Mouse (Mus musculus) liver, embryonic 14.5 days (tissue): Measurements from ENCODE around the gene Mfsd5. TPM values are rescaled to one million over a fixed set of nuclear protein-coding genes. Genes with fewer than 3 reads are reported as not detected.

Source experiments
- ATAC-seq: fragments of 200-750 bp; cut with Nextera tagmentation; 2 replicates; pipeline ENCODE4 v1.8.0; 2017; ENCODE audit warnings: moderate number of reproducible peaks, mild to moderate bottlenecking, moderate library complexity; ENCODE audit not compliant: insufficient read depth
- DNase-seq, 3 experiments: peaks; one replicate each; pipeline ENCODE4 v3.0.0-alpha.2; 2012 to 2013; ENCODE audit warnings: low read depth in 3 of 3, low spot score in 3 of 3
- H3K27ac ChIP-seq: fragments of 300-500 bp; sonication (generic); 2 replicates; pipeline ENCODE4 v1.5.1; 2014; ENCODE audit warnings: moderate library complexity, mild to moderate bottlenecking, control low read depth, inconsistent platforms
- H3K27me3 ChIP-seq: fragments of 300-500 bp; sonication (generic); 2 replicates; pipeline ENCODE4 v1.6.1; 2014; ENCODE audit warnings: mild to moderate bottlenecking, low read length, moderate library complexity; ENCODE audit not compliant: control insufficient read depth, insufficient read depth
- H3K36me3 ChIP-seq: fragments of 300-500 bp; sonication (generic); replicated peaks from 2 replicates; pipeline ENCODE4 v1.6.1; 2014; ENCODE audit warnings: low read depth; ENCODE audit not compliant: control insufficient read depth, insufficient read depth
- H3K4me1 ChIP-seq, 2 experiments: fragments of 200-500 bp in 1 of 2; fragments of 300-500 bp in 1 of 2; sonication (generic) in 1 of 2; replicated peaks; 2 replicates each; pipeline ENCODE4 v1.6.1; 2012 to 2014; ENCODE audit warnings: antibody characterized with exemption in 1 of 2, inconsistent platforms in 1 of 2, low read length in 1 of 2; ENCODE audit not compliant: control insufficient read depth in 2 of 2, insufficient read depth in 2 of 2
- H3K4me2 ChIP-seq: fragments of 300-500 bp; sonication (generic); 2 replicates; pipeline ENCODE4 v1.6.1; 2014; ENCODE audit warnings: low read depth, mild to moderate bottlenecking, control low read depth, moderate library complexity
- H3K4me3 ChIP-seq, 2 experiments: fragments of 200-500 bp in 1 of 2; fragments of 300-500 bp in 1 of 2; sonication (generic) in 1 of 2; 2 replicates each; pipeline ENCODE4 v1.5.1; 2012 to 2014; ENCODE audit warnings: low read depth in 2 of 2, low read length in 2 of 2, mild to moderate bottlenecking in 2 of 2, control low read depth in 1 of 2, inconsistent platforms in 1 of 2, moderate library complexity in 1 of 2; ENCODE audit not compliant: insufficient read depth in 1 of 2
- H3K9ac ChIP-seq: fragments of 300-500 bp; sonication (generic); replicated peaks from 2 replicates; pipeline ENCODE4 v1.6.1; 2014; ENCODE audit warnings: mild to moderate bottlenecking, control low read depth, moderate library complexity
- H3K9me3 ChIP-seq: fragments of 300-500 bp; sonication (generic); 2 replicates; pipeline ENCODE4 v1.6.1; 2016; ENCODE audit warnings: low read length, mixed read lengths; ENCODE audit not compliant: control insufficient read depth
- CTCF ChIP-seq: IDR thresholded peaks from 2 replicates; pipeline ENCODE4 v1.5.1; 2016; ENCODE audit warnings: antibody characterized with exemption, low read depth, control low read depth
- EP300 ChIP-seq: IDR thresholded peaks from 2 replicates; pipeline ENCODE4 v1.6.1; 2016; ENCODE audit warnings: antibody characterized with exemption, low read depth
- WGBS: fragments of 180-500 bp; shearing (Covaris S2); extraction: QIAGEN DNeasy Blood & Tissue Kit; methylation state at CpG from one replicate; pipeline ENCODE4 v1.1.7; 2014; ENCODE audit not compliant: insufficient replicate concordance; 5-methylcytosine and 5-hydroxymethylcytosine counted together
- polyA plus RNA-seq, 2 experiments: library from polyadenylated mRNA; depleted of rRNA in 1 of 2; stranded (reverse) in 1 of 2; unstranded in 1 of 2; fragments of >200 nt; fragmentation: Nextera tagmentation in 1 of 2; extraction: Ambion mirVana in 1 of 2; gene quantifications; 2 replicates each; pipeline versions ENCODE4 v1.2.1 to v1.2.3; 2012 to 2014

Mfsd5 gene
- polyA plus RNA-seq, 2 experiments = 13.4 to 21.2 TPM

DNA sequence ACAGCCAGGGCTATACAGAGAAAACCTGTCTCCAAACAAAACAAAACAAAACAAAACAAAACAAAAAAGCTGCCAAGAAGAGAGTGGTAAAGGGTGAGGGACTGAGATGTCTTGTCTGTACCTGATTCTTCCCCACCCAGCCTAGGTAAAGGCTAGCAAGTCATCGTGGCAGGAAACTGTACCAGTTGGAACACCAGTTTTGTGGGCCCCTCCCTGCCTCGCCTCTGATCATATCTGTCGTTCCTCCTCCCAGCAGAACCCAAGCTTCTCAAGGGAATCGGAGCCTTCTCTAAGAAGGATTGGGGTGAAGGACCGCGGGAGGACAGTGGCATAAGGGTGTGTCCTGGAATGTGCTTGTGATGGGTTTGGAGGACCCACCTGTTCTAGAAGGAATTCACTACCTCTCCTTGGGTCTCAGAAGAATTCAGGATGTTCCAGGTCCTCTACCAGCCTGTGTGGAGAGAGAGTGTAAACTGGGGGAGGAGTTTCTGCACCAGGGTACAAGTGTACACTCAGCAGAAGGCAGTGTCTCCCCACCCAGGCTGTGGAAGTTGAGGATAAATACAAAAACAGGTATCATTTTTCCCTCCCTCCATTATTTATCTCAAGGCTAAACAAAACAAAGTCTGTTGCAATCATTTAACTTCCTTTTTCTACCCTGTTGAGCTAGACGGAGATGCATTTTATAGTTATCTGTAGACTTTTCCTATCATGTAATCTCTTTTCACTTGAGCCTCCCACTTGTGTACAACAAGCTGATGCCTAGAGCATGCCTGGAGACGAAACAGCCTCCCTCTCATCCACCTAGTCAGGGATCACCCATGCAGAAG is 3.4 kb downstream of the Mfsd5 start:
- H3K4me2 ChIP-seq = peak overlapping the region; percentile 7; the same call in 1 of the 2 replicates
- WGBS = 14% methylated on average over 8 of the region's 8 CpGs
- H3K36me3 ChIP-seq = no peaks in the 10 kb centered on the region
- no peak overlapping the region for H3K9ac ChIP-seq
- H3K27me3 ChIP-seq = no peaks in the 10 kb centered on the region
- H3K9me3 ChIP-seq = no peaks in the 10 kb centered on the region
- no peak overlapping the region for H3K4me3 ChIP-seq
- ATAC-seq (no peak), DNase-seq (peak in 2 of 3 experiments; percentile 26 to 32)
- TF ChIP-seq CTCF (no peak), EP300 (no peak)
- H3K4me1 ChIP-seq = peaks cover 24 to 30% of the 10 kb centered on the region in 2 experiments
- 0 out of 2 replicates have a peak overlapping the region, but pooled peaks have one; percentile 20 for H3K27ac ChIP-seq

DNA sequence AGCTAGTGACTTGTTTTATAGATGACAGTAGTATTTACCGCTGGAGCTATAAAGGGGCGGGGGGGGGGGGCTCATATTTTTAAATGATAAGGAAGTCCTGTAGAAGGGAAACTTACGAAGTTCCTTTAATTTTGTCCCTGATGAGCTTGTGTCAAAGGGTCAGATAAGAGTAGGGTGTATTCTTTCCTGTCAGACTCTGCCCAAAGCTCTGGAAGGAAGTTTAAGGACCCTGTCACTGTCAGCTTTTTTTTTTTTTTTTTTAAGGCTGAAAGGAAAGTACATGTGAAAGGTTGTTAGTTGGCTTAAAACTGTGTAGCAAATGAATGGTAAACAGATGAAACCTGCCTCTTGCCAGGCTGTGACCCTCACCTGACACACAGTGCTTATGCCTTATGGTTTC is 4.4 kb downstream of the Mfsd5 start:
- H3K4me2 ChIP-seq = no peak overlapping the region
- no peak overlapping the region for H3K4me3 ChIP-seq
- no peak overlapping the region for H3K9ac ChIP-seq
- no peaks in the 10 kb centered on the region for H3K9me3 ChIP-seq
- WGBS = 11% methylated on average over 3 of the region's 3 CpGs
- peaks cover 24 to 30% of the 10 kb centered on the region in 2 experiments for H3K4me1 ChIP-seq
- no peak overlapping the region for H3K27ac ChIP-seq
- H3K36me3 ChIP-seq = no peaks in the 10 kb centered on the region
- ATAC-seq (no peak), DNase-seq (no peak)
- no peak for TF ChIP-seq CTCF
- TF ChIP-seq EP300 = no peak
- H3K27me3 ChIP-seq = no peaks in the 10 kb centered on the region

DNA sequence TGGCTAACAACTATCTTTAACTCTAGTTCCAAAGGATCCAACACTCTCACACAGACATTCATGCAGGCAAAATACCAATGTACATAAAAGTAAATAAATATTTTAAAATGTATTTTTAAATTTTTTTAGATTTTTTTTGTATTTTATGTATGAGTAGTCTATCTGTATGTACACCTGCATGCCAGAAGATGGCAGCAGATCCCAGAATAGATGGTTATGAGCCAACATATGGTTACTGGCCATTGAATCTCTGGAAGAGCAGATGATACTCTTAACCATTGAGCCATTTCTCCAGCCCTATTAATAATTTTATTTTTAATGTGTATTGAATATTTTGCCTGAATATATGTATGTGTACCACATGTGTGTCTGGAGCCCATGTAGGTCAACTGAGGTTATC is 8.1 kb downstream of the Mfsd5 start:
- ATAC-seq (no peak), DNase-seq (peak in 1 of 3 experiments; percentile 37)

DNA sequence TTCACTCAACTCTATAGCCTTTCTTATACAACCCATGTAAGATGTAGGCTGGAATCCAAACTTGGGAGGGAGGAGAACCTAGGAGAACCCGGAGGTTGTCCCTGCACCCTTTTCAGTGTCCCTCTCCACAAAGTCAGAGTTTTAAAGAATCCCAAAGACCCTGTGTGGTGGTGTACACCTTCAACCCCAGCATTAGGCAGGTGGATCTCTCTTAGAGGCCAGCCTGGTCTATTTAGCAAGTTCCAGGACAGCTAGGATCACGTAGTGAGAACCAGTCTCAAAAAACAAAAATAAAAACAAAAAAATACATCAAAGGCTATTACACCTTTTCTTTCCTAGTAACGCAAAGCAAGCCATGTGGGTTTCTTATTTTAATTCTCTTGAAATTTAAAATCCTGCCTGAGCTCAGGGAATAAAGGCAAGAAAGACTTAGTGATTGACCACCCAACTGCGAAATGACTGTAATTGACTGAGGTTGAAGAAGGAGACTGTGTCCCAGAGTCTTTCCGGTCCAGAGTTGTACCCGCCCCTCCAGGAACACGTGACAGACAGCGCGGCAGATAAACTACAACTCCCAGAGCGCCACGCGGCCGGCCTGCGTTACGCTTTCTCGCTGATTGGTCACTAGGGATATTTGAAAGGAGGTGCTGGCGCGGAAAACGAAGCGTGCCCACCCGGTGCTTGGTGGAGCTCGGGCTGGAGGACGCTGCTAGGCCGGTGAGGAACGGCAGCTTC is 16.5 kb downstream of the Mfsd5 start, which contains the start of gene Espl1:
Espl1 (plus strand) TSS at position 634 of the 735 bp plus-strand sequence.
- Histone ChIP-seq H3K9me3 (no peaks in the 10 kb centered on the region), H3K36me3 (peaks cover 26% of the 10 kb centered on the region), H3K9ac (peak within 1 kb of the TSS; percentile 90), H3K27ac (peak within 1 kb of the TSS; percentile 56), H3K27me3 (no peaks in the 10 kb centered on the region), H3K4me2 (peak within 1 kb of the TSS; percentile 86), H3K4me1 (peaks cover 4 to 9% of the 10 kb centered on the region in 2 experiments; a peak in 3 of 4 replicates), H3K4me3 (peak within 1 kb of the TSS; percentile 90 to 93)
- DNase-seq (peak; percentile 90 to 92 (median 91)), ATAC-seq (peak; percentile 96)
- TF ChIP-seq EP300 (no peak), CTCF (no peak)
- 5% methylated on average over 25 of the region's 25 CpGs for WGBS

More for the DNA sequence above, 8.1 kb downstream of the Mfsd5 start:
- no peaks in the 10 kb centered on the region for H3K27me3 ChIP-seq
- H3K4me3 ChIP-seq = no peak overlapping the region
- H3K4me2 ChIP-seq = no peak overlapping the region
- TF ChIP-seq EP300 (no peak), CTCF (peak; percentile 62)
- no peaks in the 10 kb centered on the region for H3K9me3 ChIP-seq
- H3K9ac ChIP-seq = no peak overlapping the region
- no peaks in the 10 kb centered on the region for H3K36me3 ChIP-seq
- no peak overlapping the region for H3K27ac ChIP-seq
- H3K4me1 ChIP-seq = peaks cover 8 to 14% of the 10 kb centered on the region in 2 experiments
